Mouse (Mus musculus) neural tube, embryonic 14.5 days (tissue): ENCODE results near the gene Tmem79. TPM values are rescaled to one million over a fixed set of nuclear protein-coding genes. Genes with fewer than 3 reads are reported as not detected.
A peak's percentile ranks its signal among the peaks of the same experiment; 100 is the strongest.
"Not testable (repeated sequence)": the region's sequence is repeated elsewhere in the genome, so short reads cannot be mapped to it uniquely, and the experiment has no call there.

ENCODE experiments used
- ATAC-seq: fragments of 200-750 bp; cut with Nextera tagmentation; 2 replicates; pipeline ENCODE4 v1.8.0; 2017; ENCODE audit warnings: low read depth, mild to moderate bottlenecking, moderate TSS enrichment, moderate library complexity
- H3K27ac ChIP-seq: fragments of 300-500 bp; sonication (generic); 2 replicates; pipeline ENCODE4 v1.5.1; 2014; ENCODE audit warnings: low read depth, mild to moderate bottlenecking, control low read depth, low read length, moderate library complexity, mixed read lengths
- H3K27me3 ChIP-seq: fragments of 300-500 bp; sonication (generic); 2 replicates; pipeline ENCODE4 v1.6.1; 2014; ENCODE audit warnings: low read length; ENCODE audit not compliant: control insufficient read depth, insufficient read depth
- H3K36me3 ChIP-seq: fragments of 300-500 bp; sonication (generic); 2 replicates; pipeline ENCODE4 v1.6.1; 2014; ENCODE audit warnings: low read length, mixed read lengths; ENCODE audit not compliant: control insufficient read depth, insufficient read depth
- H3K4me1 ChIP-seq: fragments of 300-500 bp; sonication (generic); 2 replicates; pipeline ENCODE4 v1.6.1; 2014; ENCODE audit warnings: low read length; ENCODE audit not compliant: control insufficient read depth, insufficient read depth
- H3K4me2 ChIP-seq: fragments of 300-500 bp; sonication (generic); 2 replicates; pipeline ENCODE4 v1.6.1; 2014; ENCODE audit warnings: mild to moderate bottlenecking, low read depth, low read length, control low read depth
- H3K4me3 ChIP-seq: fragments of 300-500 bp; sonication (generic); 2 replicates; pipeline ENCODE4 v1.5.1; 2014; ENCODE audit warnings: low read depth, low read length, control low read depth, mixed read lengths
- H3K9ac ChIP-seq: fragments of 300-500 bp; sonication (generic); replicated peaks from 2 replicates; pipeline ENCODE4 v1.6.1; 2014; ENCODE audit warnings: low read depth, mild to moderate bottlenecking, control low read depth, low read length, mixed read lengths
- H3K9me3 ChIP-seq: fragments of 300-500 bp; sonication (generic); 2 replicates; pipeline ENCODE4 v1.6.1; 2016; ENCODE audit warnings: low read length; ENCODE audit not compliant: control insufficient read depth
- WGBS: fragments of 180-500 bp; shearing (Covaris S2); extraction: QIAGEN DNeasy Blood & Tissue Kit; methylation state at CpG from one replicate; pipeline ENCODE4 v1.1.7; 2014; 5-methylcytosine and 5-hydroxymethylcytosine counted together
- polyA plus RNA-seq: library from polyadenylated mRNA; unstranded; fragments of >200 nt; fragmentation: Nextera tagmentation; extraction: Ambion mirVana; gene quantifications from 2 replicates; pipeline ENCODE4 v1.2.1, GENCODE M21; 2014

Tmem79 gene
- 0.90 and 0.99 TPM in 2 replicates for polyA plus RNA-seq

- Histone ChIP-seq H3K4me1 (peaks cover 15% of the 10 kb centered on the region), H3K36me3 (no peaks in the 10 kb centered on the region), H3K9me3 (no peaks in the 10 kb centered on the region), H3K9ac (peak within 1 kb of the TSS; percentile 93), H3K27me3 (no peaks in the 10 kb centered on the region), H3K4me2 (peak within 1 kb of the TSS; percentile 84), H3K27ac (peak within 1 kb of the TSS; percentile 95), H3K4me3 (peak within 1 kb of the TSS; percentile 74)
- 3% methylated on average over 49 of the region's 66 CpGs for WGBS
- ATAC-seq: peak; percentile 97
Observed at GRCm38 (mm10) chr3:88336058-88337013, at the start of gene Tmem79, which contains the start of gene Smg5. Tmem79 (minus strand) TSS chr3:88336148. Smg5 (plus strand) TSS chr3:88336260.

- Histone ChIP-seq H3K9ac (no peak within 1 kb of the TSS), H3K4me1 (no peaks in the 10 kb centered on the region), H3K4me2 (no peak within 1 kb of the TSS), H3K27me3 (no peaks in the 10 kb centered on the region), H3K9me3 (no peaks in the 10 kb centered on the region), H3K36me3 (no peaks in the 10 kb centered on the region), H3K27ac (no peak within 1 kb of the TSS), H3K4me3 (no peak within 1 kb of the TSS)
- no peak for ATAC-seq
- WGBS: 76% methylated on average over 5 of the region's 5 CpGs
Observed at GRCm38 (mm10) chr3:88384364-88384763, 48.4 kb upstream of the Tmem79 start, which contains the start of gene Bglap. Bglap (minus strand) TSS chr3:88384464.

DNA sequence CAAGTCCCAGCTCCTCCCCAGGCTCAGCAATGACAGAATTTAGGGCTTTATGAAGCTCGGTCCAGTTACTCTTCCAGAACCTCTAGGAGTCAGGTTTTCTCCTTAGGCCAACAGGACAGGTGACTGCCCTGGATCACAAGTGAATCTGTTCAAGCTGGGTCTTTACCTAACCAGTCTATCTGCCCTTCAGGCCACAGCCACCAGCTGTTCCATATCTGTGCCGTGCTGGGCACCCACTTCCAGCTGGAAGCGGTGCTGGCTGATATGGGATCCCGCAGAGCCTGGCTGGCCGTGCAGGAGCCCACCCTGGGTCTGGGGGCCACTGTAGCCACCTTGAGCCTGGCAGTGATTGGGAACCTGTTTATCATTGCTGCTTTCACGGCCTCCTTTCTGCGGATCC is 46.4 kb upstream of the Tmem79 start:
- not testable (repeated sequence) for H3K9me3 ChIP-seq, H3K9ac ChIP-seq, H3K4me1 ChIP-seq, H3K36me3 ChIP-seq, H3K27me3 ChIP-seq, H3K4me3 ChIP-seq, H3K4me2 ChIP-seq, H3K27ac ChIP-seq
- WGBS: 41% methylated on average over 1 of the region's 7 CpGs
- peak; percentile 31 for ATAC-seq

DNA sequence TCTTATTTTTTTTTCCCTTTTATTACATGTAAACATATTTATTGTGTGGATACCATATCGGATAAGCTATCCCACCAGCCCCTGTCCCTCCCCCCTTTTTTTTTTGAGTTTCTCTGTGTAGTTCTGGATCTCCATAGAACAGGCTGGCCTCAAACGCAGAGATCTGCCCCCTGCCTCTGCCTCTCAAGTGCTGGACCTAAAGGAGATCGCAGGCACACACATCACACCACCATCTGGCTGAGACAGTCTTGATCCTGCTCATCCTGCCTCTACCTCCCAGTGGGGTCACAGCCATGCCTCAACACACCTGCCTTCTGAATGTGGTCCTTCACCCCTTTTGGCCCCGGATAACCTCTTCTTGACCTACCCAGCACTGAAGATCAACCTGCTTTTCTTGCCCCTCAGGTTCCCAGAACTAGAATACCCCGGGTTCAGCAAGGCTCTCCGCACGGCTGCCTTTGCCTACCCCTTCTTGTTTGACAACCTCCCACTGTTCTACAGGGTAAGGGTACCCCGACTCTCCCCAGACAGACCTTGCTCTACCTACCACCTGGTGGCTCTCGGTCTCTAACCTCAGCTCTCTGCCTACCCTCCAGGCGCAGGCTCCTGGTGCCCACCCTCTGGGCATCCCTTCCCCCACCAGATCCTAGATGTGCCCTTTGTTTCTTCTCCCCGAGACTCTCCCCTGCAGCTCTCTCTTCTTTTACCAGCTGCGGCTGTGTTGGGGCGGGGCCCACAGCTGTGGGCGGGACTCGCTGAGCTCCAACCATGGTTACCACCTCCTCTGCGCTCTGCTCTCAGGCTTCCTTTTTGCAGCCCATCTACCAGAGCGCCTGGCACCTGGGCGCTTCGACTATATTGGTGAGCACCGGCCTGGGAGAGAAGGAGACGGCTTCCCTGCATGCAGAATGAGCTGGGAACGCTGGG is 45.7 kb upstream of the Tmem79 start:
- Histone ChIP-seq H3K9ac (peak overlapping the region; percentile 32; the same call in 1 of the 2 replicates), H3K4me3 (peak overlapping the region; percentile 12; the same call in 1 of the 2 replicates), H3K4me2 (peak overlapping the region; percentile 41), H3K27ac (peak overlapping the region; percentile 75)
- ATAC-seq: peak; percentile 87
- H3K27me3 ChIP-seq, H3K4me1 ChIP-seq, H3K36me3 ChIP-seq, H3K9me3 ChIP-seq: not testable (repeated sequence)
- WGBS: 7% methylated on average over 19 of the region's 22 CpGs

DNA sequence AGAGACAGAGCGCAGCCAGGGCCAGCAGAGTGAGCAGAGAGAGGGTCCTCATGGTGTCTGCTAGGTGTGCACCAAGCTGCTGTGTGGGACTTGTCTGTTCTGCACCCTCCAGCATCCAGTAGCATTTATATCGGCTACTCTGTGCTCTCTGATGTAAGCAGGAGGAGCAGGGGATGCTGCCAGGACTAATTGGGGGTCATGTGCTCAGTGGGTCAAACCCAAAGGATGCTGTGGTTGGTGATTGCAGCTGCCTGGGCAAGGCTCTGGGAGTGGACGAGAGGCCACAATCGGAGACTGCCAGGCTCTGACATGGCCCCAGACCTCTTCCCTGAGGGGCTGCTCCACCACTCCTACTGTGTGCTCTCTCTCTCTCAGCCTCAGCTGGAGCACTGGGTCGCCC is 42.7 kb upstream of the Tmem79 start, which contains the start of gene Bglap2:
Gene Bglap2, minus strand, starts transcription at position 101 of the 400 bp plus-strand sequence.
- H3K4me2 ChIP-seq, H3K9me3 ChIP-seq, H3K27me3 ChIP-seq, H3K4me3 ChIP-seq, ATAC-seq, H3K4me1 ChIP-seq, H3K36me3 ChIP-seq, H3K27ac ChIP-seq, H3K9ac ChIP-seq: not testable (repeated sequence)
- 75% methylated on average over 5 of the region's 5 CpGs for WGBS

GRCm38 (mm10) chr3:88376644-88377043 is 40.7 kb upstream of the Tmem79 start:
- Histone ChIP-seq H3K27ac (0 out of 2 replicates have a peak overlapping the region, but pooled peaks have one; percentile 40), H3K4me2 (peak overlapping the region; percentile 20; the same call in 1 of the 2 replicates)
- H3K4me3 ChIP-seq, H3K4me1 ChIP-seq, H3K9me3 ChIP-seq, H3K27me3 ChIP-seq, H3K36me3 ChIP-seq, H3K9ac ChIP-seq: not testable (repeated sequence)
- WGBS: 24% methylated on average over 5 of the region's 7 CpGs
- peak; percentile 12; the same call in 1 of the 2 replicates for ATAC-seq

DNA sequence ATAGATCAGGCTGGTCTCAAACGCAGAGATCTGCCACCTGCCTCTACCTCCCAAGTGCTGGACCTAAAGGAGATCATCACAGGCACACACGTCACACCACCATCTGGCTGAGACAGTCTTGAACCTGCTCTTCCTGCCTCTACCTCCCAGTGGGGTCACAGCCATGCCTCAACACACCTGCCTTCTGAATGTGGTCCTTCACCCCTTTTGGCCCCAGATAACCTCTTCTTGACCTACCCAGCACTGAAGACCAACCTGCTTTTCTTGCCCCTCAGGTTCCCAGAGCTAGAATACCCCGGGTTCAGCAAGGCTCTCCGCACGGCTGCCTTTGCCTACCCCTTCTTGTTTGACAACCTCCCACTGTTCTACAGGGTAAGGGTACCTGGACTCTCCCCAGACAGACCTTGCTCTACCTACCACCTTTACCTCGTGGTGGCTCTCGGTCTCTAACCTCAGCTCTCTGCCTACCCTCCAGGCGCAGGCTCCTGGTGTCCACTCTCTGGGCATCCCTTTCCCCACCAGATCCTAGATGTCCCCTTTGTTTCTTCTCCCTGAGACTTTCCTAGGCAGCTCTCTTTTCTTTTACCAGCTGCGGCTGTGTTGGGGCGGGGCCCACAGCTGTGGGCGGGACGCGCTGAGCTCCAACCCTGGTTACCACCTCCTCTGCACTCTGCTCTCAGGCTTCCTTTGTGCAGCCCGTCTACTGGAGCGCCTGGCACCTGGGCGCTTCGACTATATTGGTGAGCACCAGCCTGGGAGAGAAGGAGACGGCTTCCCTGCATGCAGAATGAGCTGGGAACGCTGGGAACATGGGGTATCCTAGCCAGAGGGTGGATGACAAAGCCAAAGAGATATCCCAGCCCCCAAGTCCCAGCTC is 40.0 kb upstream of the Tmem79 start:
- ATAC-seq: peak; percentile 91
- peak overlapping the region; percentile 20; the same call in 1 of the 2 replicates for H3K4me2 ChIP-seq
- H3K27me3 ChIP-seq, H3K36me3 ChIP-seq, H3K4me1 ChIP-seq, H3K9me3 ChIP-seq, H3K9ac ChIP-seq, H3K4me3 ChIP-seq: not testable (repeated sequence)
- H3K27ac ChIP-seq: 0 out of 2 replicates have a peak overlapping the region, but pooled peaks have one; percentile 40
- 10% methylated on average over 18 of the region's 19 CpGs for WGBS

- not testable (repeated sequence) for H3K4me1 ChIP-seq, H3K27me3 ChIP-seq, H3K27ac ChIP-seq, ATAC-seq, H3K9ac ChIP-seq, H3K9me3 ChIP-seq, H3K4me2 ChIP-seq, H3K4me3 ChIP-seq, H3K36me3 ChIP-seq
- 96% methylated on average over 9 of the region's 9 CpGs for WGBS
Observed at GRCm38 (mm10) chr3:88372643-88373042, 36.7 kb upstream of the Tmem79 start, which contains the start of gene Bglap3. Bglap3 (minus strand) TSS chr3:88372743.
